Mouse (Mus musculus) granulocyte monocyte progenitor cell, adult 5-6 weeks (primary cell): ENCODE results near the gene Kdm5a. TPM values are rescaled to one million over a fixed set of nuclear protein-coding genes. Genes with fewer than 3 reads are reported as not detected.

Experiments
- ATAC-seq: replicated peaks from 2 replicates; pipeline ENCODE4 v1.8.0; 2016; ENCODE audit warnings: mild to moderate bottlenecking, moderate TSS enrichment, inconsistent platforms; ENCODE audit not compliant: poor library complexity, severe bottlenecking
- total RNA-seq, 2 experiments: library from RNA; stranded (forward) in 1 of 2; stranded (reverse) in 1 of 2; fragments of 200-712, 200-1000 nt in 1 of 2; fragments of >200 nt in 1 of 2; fragmentation: Nextera tagmentation in 1 of 2; gene quantifications; 2 replicates each; pipeline ENCODE4 v1.2.3; 2014 to 2017

Gene Kdm5a
- total RNA-seq, 2 experiments from 2014 or later, result 30.9 to 70.2 TPM

- ATAC-seq, result no peak
Observed at GRCm38 (mm10) chr6:120403936-120404335, 40.0 kb downstream of the Kdm5a start.

GRCm38 (mm10) chr6:120438161-120438560 lies 74.2 kb downstream of the Kdm5a start:
- no peak for ATAC-seq

- no peak for ATAC-seq
Observed at GRCm38 (mm10) chr6:120442171-120442749, 78.3 kb downstream of the Kdm5a start.

GRCm38 (mm10) chr6:120443363-120444355 lies 79.7 kb downstream of the Kdm5a start:
- no peak for ATAC-seq

- ATAC-seq, result no peak
Observed at GRCm38 (mm10) chr6:120450208-120450607, 86.3 kb downstream of the Kdm5a start.

- peak; percentile 68 for ATAC-seq
Observed at GRCm38 (mm10) chr6:120452384-120453102, 88.6 kb downstream of the Kdm5a start.

GRCm38 (mm10) chr6:120453103-120453445 lies 89.2 kb downstream of the Kdm5a start:
- peak; percentile 57 for ATAC-seq

GRCm38 (mm10) chr6:120453556-120453955 lies 89.6 kb downstream of the Kdm5a start:
- ATAC-seq, result no peak

- peak; percentile 64 for ATAC-seq
Observed at GRCm38 (mm10) chr6:120454627-120455077, 90.7 kb downstream of the Kdm5a start.

- ATAC-seq, result no peak
Observed at GRCm38 (mm10) chr6:120457074-120457473, 93.2 kb downstream of the Kdm5a start.

- ATAC-seq, result no peak
Observed at GRCm38 (mm10) chr6:120457751-120458150, 93.8 kb downstream of the Kdm5a start.

- ATAC-seq, result no peak
Observed at GRCm38 (mm10) chr6:120461217-120461616, 97.3 kb downstream of the Kdm5a start.

- no peak for ATAC-seq
Observed at GRCm38 (mm10) chr6:120462251-120462650, 98.3 kb downstream of the Kdm5a start.

GRCm38 (mm10) chr6:120463086-120463871 lies 99.4 kb downstream of the Kdm5a start, which contains the start of gene Il17ra:
Gene Il17ra (plus strand): TSS chr6:120463247.
- peak; percentile 29 for ATAC-seq

- ATAC-seq, result peak; percentile 11; the same call in 1 of the 2 replicates
Observed at GRCm38 (mm10) chr6:120463884-120464283, 100.0 kb downstream of the Kdm5a start.

GRCm38 (mm10) chr6:120464406-120464939 lies 100.5 kb downstream of the Kdm5a start:
- ATAC-seq, result no peak

GRCm38 (mm10) chr6:120465393-120465792 lies 101.5 kb downstream of the Kdm5a start:
- no peak for ATAC-seq

GRCm38 (mm10) chr6:120466609-120467329 lies 102.8 kb downstream of the Kdm5a start:
- ATAC-seq, result peak; percentile 64

GRCm38 (mm10) chr6:120468259-120468658 lies 104.3 kb downstream of the Kdm5a start:
- ATAC-seq, result no peak
